Mouse (Mus musculus) brain, embryonic 14.5 days (tissue): ENCODE measurements around the gene Cdc42bpg.

ENCODE experiments used
- CTCF ChIP-seq: fragments of 200-500 bp; IDR thresholded peaks from 2 replicates; pipeline ENCODE4 v1.5.1; 2012; ENCODE audit warnings: inconsistent platforms, mild to moderate bottlenecking, moderate library complexity, borderline replicate concordance; ENCODE audit not compliant: insufficient read depth, insufficient read length; ENCODE audit errors: extremely low read depth
- POLR2A ChIP-seq: fragments of 200-500 bp; IDR thresholded peaks from 2 replicates; pipeline ENCODE4 v1.6.1; 2012; ENCODE audit warnings: mild to moderate bottlenecking, inconsistent platforms, borderline replicate concordance; ENCODE audit not compliant: poor library complexity, insufficient read depth, insufficient read length, severe bottlenecking; ENCODE audit errors: extremely low read depth

- TF ChIP-seq CTCF (no peak), POLR2A (no peak)
Measured at GRCm38 (mm10) chr19:6306137-6306551, at the start of gene Cdc42bpg.
